Mouse (Mus musculus): Measurements from ENCODE around the gene Otog. TPM values are rescaled to one million over a fixed set of nuclear protein-coding genes. Genes with fewer than 3 reads are reported as not detected.

The Otog gene
- total RNA-seq (2023): 0.77 and 1.1 TPM in 2 replicates

DNA sequence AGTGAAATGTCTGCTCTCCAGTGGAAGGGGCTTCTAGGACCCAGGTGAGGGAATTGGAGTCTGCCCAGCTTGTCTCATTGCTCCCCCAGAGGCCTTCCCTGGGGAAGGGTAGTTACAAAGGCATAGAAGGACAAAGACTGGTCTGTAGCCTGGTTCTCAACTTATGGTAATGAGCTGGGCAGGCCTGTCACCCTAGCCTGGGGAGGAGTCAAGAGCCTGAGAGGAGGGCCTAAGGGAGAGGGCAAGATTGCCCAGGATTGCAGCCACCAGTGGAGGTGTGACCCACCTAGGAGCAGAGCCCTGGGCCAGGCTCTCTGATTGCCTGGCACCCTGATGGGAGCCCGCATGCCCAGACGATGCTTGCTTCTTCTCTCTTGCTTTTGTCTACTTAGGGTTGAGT, at the start of gene Otog:
Gene Otog, plus strand, starts transcription at position 292 of the 400 bp plus-strand sequence.

DNA sequence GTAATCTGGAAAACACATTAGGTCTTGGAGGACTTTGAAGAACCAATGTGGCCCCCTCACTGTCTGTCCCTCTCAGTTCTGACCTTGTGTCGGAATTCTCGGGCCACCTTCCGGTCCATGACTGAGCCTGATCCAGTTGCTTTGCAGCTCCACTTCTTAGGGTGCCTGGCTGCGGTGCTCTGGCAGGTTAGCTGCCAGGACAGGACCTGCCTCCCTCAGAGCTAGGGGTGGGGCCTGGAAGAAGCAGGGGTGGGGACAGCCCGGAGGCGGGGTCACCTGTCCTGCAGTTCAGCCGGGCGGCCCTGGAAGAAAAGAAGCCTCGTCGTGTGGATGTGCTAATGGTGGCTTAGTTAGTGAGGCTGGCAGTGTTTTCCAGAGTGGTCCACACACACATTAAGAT, 2.4 kb upstream of the Otog start, which contains the start of gene Ush1c:
Gene Ush1c, minus strand, starts transcription at position 158 of the 400 bp plus-strand sequence.

Other genes with a start within 250 kb of the Otog start
- not detected in 2 replicates for gene Abcc6, start 210.7 kb upstream of the Otog start, total RNA-seq (2023)
- gene Nomo1, start 207.3 kb upstream of the Otog start, total RNA-seq (2023): 22.6 and 29.8 TPM in 2 replicates
- not detected in 2 replicates for gene Kcnj11, start 140.2 kb upstream of the Otog start, total RNA-seq (2023)
- 0.16 and 0.73 TPM in 2 replicates for gene Abcc8, start 61.0 kb upstream of the Otog start, total RNA-seq (2023)
- gene Ush1c, start 2.5 kb upstream of the Otog start, total RNA-seq (2023): 0.51 TPM in 1 of 2 replicates, not detected in the other
- not detected in 2 replicates for gene Myod1, start 135.5 kb downstream of the Otog start, total RNA-seq (2023)
- not detected in 2 replicates for gene Kcnc1, start 155.5 kb downstream of the Otog start, total RNA-seq (2023)

Data from neutrophil, adult 65 days (primary cell).